Mouse (Mus musculus): ENCODE data around the gene 9530077C05Rik.
A peak's percentile ranks its signal among the peaks of the same experiment; 100 is the strongest.

The 9530077C05Rik gene

GRCm38 (mm10) chr9:22457142-22457835 is 46.0 kb downstream of the 9530077C05Rik start:
- DNase-seq (ENCODE audit: low spot score): no peak

- DNase-seq (ENCODE audit: low spot score): no peak
These were observed 50.6 kb downstream of the 9530077C05Rik start for GRCm38 (mm10) chr9:22461946-22462345.

GRCm38 (mm10) chr9:22466212-22466611 is 54.9 kb downstream of the 9530077C05Rik start:
- DNase-seq (ENCODE audit: low spot score): no peak

- DNase-seq (ENCODE audit: low spot score): peak; percentile 65
These were observed 56.3 kb downstream of the 9530077C05Rik start for GRCm38 (mm10) chr9:22467371-22468169.

- DNase-seq (ENCODE audit: low spot score): peak; percentile 78
These were observed 57.0 kb downstream of the 9530077C05Rik start for GRCm38 (mm10) chr9:22468170-22468898.

- DNase-seq (ENCODE audit: low spot score): no peak
These were observed 57.6 kb downstream of the 9530077C05Rik start for GRCm38 (mm10) chr9:22468899-22469259.

GRCm38 (mm10) chr9:22469643-22470042 is 58.3 kb downstream of the 9530077C05Rik start, which contains the start of gene Rp9:
Rp9 (minus strand) TSS chr9:22469743.
- no peak for DNase-seq (ENCODE audit: low spot score)

- DNase-seq (ENCODE audit: low spot score): peak; percentile 96
These were observed 64.1 kb downstream of the 9530077C05Rik start, which contains the start of gene Bbs9 for GRCm38 (mm10) chr9:22475424-22475868. Bbs9 (plus strand) TSS chr9:22475715.

- no peak for DNase-seq (ENCODE audit: low spot score)
These were observed 65.0 kb downstream of the 9530077C05Rik start for GRCm38 (mm10) chr9:22476265-22476664.

- DNase-seq (ENCODE audit: low spot score): no peak
These were observed 67.6 kb downstream of the 9530077C05Rik start for GRCm38 (mm10) chr9:22478946-22479345.

- DNase-seq (ENCODE audit: low spot score): no peak
These were observed 72.7 kb downstream of the 9530077C05Rik start for GRCm38 (mm10) chr9:22483866-22484561.

- DNase-seq (ENCODE audit: low spot score): peak; percentile 57
These were observed 73.4 kb downstream of the 9530077C05Rik start for GRCm38 (mm10) chr9:22484562-22485308.

- DNase-seq (ENCODE audit: low spot score): no peak
These were observed 74.9 kb downstream of the 9530077C05Rik start for GRCm38 (mm10) chr9:22486211-22486610.

- no peak for DNase-seq (ENCODE audit: low spot score)
These were observed 77.7 kb downstream of the 9530077C05Rik start for GRCm38 (mm10) chr9:22488963-22489362.

Data from testis, postnatal 14 days (tissue).